Mouse (Mus musculus) monocyte, adult 5-6 weeks (primary cell): ENCODE measurements around the gene Smcr8. TPM values are rescaled to one million over a fixed set of nuclear protein-coding genes. Genes with fewer than 3 reads are reported as not detected.
A peak's percentile ranks its signal among the peaks of the same experiment; 100 is the strongest.

ENCODE experiments used
- ATAC-seq: fragments of 153-309, 156-312 bp; replicated peaks from 2 replicates; pipeline ENCODE4 v1.8.0; 2017; ENCODE audit warnings: mild to moderate bottlenecking; ENCODE audit not compliant: low TSS enrichment, insufficient number of reproducible peaks, severe bottlenecking, poor library complexity, low FRiP score
- total RNA-seq: library from RNA; stranded (forward); fragments of 200-1000, 200-491, 200-594 nt; gene quantifications from 3 replicates; pipeline ENCODE4 v1.2.3, GENCODE M21; 2017

Gene Smcr8
- total RNA-seq, 1 experiment from 2014 or later: 16.2 TPM

- ATAC-seq: no peak
These were observed 50.1 kb downstream of the Smcr8 start for GRCm38 (mm10) chr11:60827241-60827945.

GRCm38 (mm10) chr11:60828903-60829302 is 51.6 kb downstream of the Smcr8 start:
- no peak for ATAC-seq

GRCm38 (mm10) chr11:60830433-60831052 is 53.2 kb downstream of the Smcr8 start, which contains the start of gene Dhrs7b:
Gene Dhrs7b, plus strand, starts transcription at chr11:60830631.
- peak; percentile 98 for ATAC-seq

- ATAC-seq: no peak
These were observed 59.6 kb downstream of the Smcr8 start for GRCm38 (mm10) chr11:60836897-60837296.

Other genes starting within 250 kb of the Smcr8 start
- 26.6 to 33.2 TPM (median 29.5 TPM) in 3 replicates for gene Alkbh5, start 241.1 kb upstream of the Smcr8 start, total RNA-seq
- 5.3 to 8.3 TPM (median 5.3 TPM) in 3 replicates for gene Llgl1, start 77.8 kb upstream of the Smcr8 start, total RNA-seq
- 279 to 316 TPM (median 279 TPM) in 3 replicates for gene Flii, start 50.3 kb upstream of the Smcr8 start, total RNA-seq
- gene Mief2, start 49.1 kb upstream of the Smcr8 start, total RNA-seq: 7.8 to 17.2 TPM (median 10.3 TPM) in 3 replicates
- gene Top3a, start 159 bp upstream of the Smcr8 start, total RNA-seq: 13.7 to 17.6 TPM (median 15.4 TPM) in 3 replicates
- 0.58 to 7.1 TPM (median 3.8 TPM) in 3 replicates for gene Shmt1, start 34.2 kb downstream of the Smcr8 start, total RNA-seq
- gene Dhrs7b, start 53.1 kb downstream of the Smcr8 start, total RNA-seq: 13.4 to 21.7 TPM (median 18.0 TPM) in 3 replicates
- 37.3 to 47.4 TPM (median 46.5 TPM) in 3 replicates for gene Tmem11, start 101.7 kb downstream of the Smcr8 start, total RNA-seq
- 2.9 to 3.2 TPM (median 3.0 TPM) in 3 replicates for gene Natd1, start 137.2 kb downstream of the Smcr8 start, total RNA-seq
- gene Map2k3, start 154.5 kb downstream of the Smcr8 start, total RNA-seq: 22.4 to 28.9 TPM (median 27.8 TPM) in 3 replicates
- gene Kcnj12, start 245.0 kb downstream of the Smcr8 start, total RNA-seq: not detected in 3 replicates